Mouse (Mus musculus) limb, embryonic 10.5 days (tissue): ENCODE results near the gene Esyt3. TPM values are rescaled to one million over a fixed set of nuclear protein-coding genes. Genes with fewer than 3 reads are reported as not detected.

Experiments used
- DNase-seq: peaks from one replicate; pipeline ENCODE4 v3.0.0-alpha.2; 2017; ENCODE audit warnings: low spot score
- H3K27ac ChIP-seq: fragments of 300-500 bp; sonication (generic); 2 replicates; pipeline ENCODE4 v1.5.1; 2016; ENCODE audit warnings: mild to moderate bottlenecking
- H3K27me3 ChIP-seq: fragments of 300-500 bp; sonication (generic); 2 replicates; pipeline ENCODE4 v1.6.1; 2016; ENCODE audit warnings: low read depth, mild to moderate bottlenecking; ENCODE audit not compliant: poor library complexity, severe bottlenecking
- H3K36me3 ChIP-seq: fragments of 300-500 bp; sonication (generic); 2 replicates; pipeline ENCODE4 v1.6.1; 2016; ENCODE audit warnings: mild to moderate bottlenecking, moderate library complexity
- H3K4me1 ChIP-seq: fragments of 300-500 bp; sonication (generic); 2 replicates; pipeline ENCODE4 v1.6.1; 2016
- H3K4me3 ChIP-seq: fragments of 300-500 bp; sonication (generic); 2 replicates; pipeline ENCODE4 v1.5.1; 2016; ENCODE audit warnings: mild to moderate bottlenecking, moderate library complexity
- H3K9me3 ChIP-seq: fragments of 300-500 bp; sonication (generic); replicated peaks from 2 replicates; pipeline ENCODE4 v1.6.1; 2016; ENCODE audit warnings: mild to moderate bottlenecking
- WGBS: fragments of 180-500 bp; shearing (Covaris S2); methylation state at CpG from one replicate; pipeline ENCODE4 v1.1.7; 2016; 5-methylcytosine and 5-hydroxymethylcytosine counted together
- polyA plus RNA-seq: library from polyadenylated mRNA; unstranded; fragments of >200 nt; fragmentation: Nextera tagmentation; extraction: Ambion mirVana; gene quantifications from 2 replicates; pipeline ENCODE4 v1.2.1, GENCODE M21; 2016

Esyt3 gene
- polyA plus RNA-seq = 0.33 and 0.36 TPM in 2 replicates

DNA sequence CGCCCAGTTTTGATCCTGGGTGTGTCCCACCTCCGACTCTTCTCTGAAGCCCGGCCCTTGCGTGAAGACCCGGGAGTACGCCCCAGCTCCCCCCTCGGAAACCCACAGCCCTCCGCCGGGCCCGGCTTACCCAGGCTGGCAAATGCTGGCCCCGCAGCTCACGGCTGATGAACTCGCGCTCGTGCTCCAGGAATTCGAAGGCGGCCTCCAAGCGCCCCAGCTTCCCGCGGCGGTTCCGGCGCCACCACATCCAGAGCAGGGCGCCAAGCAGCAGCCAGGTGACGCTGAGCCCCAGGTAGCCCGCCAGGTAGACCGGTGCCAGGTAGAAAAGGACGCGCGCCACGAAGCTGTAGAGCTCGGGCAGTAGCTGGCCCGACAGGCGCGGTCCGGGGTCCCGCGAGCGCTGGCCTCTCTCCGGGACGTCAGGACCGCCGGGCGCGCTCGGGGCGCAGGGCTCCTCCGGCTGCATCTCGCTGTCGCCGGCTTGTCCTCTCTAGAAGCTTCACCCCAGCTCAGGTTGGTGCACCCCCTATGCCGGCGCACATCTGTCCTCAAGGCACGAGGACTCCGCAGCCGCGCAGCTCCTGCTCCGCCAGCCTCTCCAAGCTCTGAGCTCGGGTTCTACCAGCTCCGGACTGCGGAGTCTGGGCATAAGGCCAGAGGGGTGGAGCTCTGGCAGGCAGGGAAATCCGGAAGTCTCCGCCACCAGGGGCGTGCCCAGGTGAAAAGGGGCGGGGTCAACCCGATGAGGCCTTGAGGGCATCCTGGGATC, at the start of gene Esyt3:
Gene Esyt3, minus strand, starts transcription at position 637 of the 772 bp plus-strand sequence.
- peaks cover 19% of the 10 kb centered on the region for H3K4me1 ChIP-seq
- H3K27ac ChIP-seq = peak within 1 kb of the TSS; percentile 48; the same call in 1 of the 2 replicates
- H3K27me3 ChIP-seq = peaks cover 64% of the 10 kb centered on the region
- no peaks in the 10 kb centered on the region for H3K9me3 ChIP-seq
- H3K36me3 ChIP-seq = no peaks in the 10 kb centered on the region
- under 1% methylated on average over 66 of the region's 66 CpGs for WGBS
- DNase-seq = peak; percentile 63
- peak within 1 kb of the TSS; percentile 57 for H3K4me3 ChIP-seq

DNA sequence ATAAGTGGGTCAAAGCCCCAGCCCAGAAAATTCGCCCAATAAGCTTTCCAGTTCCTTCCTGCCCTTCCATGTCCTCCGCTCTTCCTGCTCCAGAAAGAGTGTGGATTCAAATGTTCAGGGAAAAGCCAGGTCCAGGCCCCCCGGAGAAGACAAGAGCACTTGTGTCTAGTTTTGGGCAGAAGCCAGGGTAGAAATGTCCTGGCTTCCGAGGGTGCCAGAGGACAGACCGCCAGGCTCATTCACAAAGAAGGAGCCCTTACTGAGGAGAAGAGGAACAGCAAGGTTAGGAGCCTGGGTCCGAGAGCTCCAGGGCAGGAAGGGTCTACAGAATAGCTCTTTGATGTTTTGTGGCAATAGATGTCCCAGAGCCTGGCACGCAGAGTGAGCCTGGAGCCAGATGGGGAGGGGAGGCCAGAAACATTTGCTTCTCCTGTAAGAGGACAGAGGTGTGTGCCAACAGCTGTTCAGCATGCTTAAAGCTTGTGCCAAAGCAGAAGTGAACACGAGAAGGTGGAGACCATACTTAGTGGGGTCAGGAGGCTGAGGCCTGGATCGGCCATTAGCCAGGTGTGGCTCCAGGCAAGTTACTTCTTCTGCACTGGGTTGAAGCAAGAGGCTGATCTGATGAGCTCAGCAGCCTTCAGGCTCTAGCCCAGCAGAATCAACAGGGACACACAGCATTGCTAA, 43.1 kb upstream of the Esyt3 start:
- Histone ChIP-seq H3K4me1 (no peaks in the 10 kb centered on the region), H3K27me3 (no peaks in the 10 kb centered on the region), H3K4me3 (no peak overlapping the region), H3K9me3 (no peaks in the 10 kb centered on the region), H3K27ac (no peak overlapping the region), H3K36me3 (no peaks in the 10 kb centered on the region)
- 80% methylated on average over 9 of the region's 9 CpGs for WGBS
- no peak for DNase-seq

- no peak overlapping the region for H3K27ac ChIP-seq
- H3K27me3 ChIP-seq = no peaks in the 10 kb centered on the region
- DNase-seq = no peak
- 80% methylated on average over 6 of the region's 6 CpGs for WGBS
- no peaks in the 10 kb centered on the region for H3K36me3 ChIP-seq
- no peak overlapping the region for H3K4me3 ChIP-seq
- no peaks in the 10 kb centered on the region for H3K9me3 ChIP-seq
- H3K4me1 ChIP-seq = no peaks in the 10 kb centered on the region
Observed at GRCm38 (mm10) chr9:99400781-99401180, 42.4 kb upstream of the Esyt3 start.

DNA sequence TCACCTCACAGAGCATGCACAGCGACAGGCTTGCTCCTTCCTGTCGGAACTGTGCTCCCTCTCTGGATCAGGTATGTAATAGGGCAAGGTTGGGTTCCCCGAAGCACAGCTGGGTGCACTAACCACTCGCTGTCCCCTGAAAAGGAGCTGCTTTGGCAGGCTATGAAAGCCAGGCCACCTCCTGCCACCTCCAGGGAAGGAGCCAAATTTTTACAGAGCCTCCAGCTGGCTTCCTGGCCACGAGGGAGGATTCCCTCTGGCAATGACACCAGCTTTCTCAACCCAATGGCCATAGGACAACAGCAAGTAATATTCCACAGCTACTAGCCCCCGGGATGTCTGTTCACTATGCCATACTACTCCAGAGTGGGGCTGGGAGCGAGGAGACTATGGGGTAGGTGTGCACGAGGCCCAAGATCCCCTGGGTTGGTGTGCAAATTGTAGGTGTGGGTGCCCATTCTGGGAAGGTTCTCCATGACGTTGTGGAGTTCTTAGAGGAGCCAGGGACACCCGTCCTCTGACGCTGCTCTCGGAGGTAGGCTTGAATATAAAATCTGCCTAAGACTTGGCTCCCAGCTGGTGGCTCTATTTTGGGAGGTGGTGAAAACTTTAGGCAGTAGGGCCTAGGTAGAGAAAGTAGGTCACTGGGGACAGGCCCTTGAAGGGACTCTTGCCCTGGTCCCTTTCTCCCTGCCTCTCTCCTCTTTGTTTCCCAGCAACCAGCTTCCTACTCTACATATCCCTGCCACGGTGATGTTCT, 38.9 kb upstream of the Esyt3 start:
- peaks cover 10% of the 10 kb centered on the region for H3K36me3 ChIP-seq
- no peaks in the 10 kb centered on the region for H3K27me3 ChIP-seq
- no peak overlapping the region for H3K4me3 ChIP-seq
- WGBS = 87% methylated on average over 13 of the region's 13 CpGs
- H3K27ac ChIP-seq = no peak overlapping the region
- DNase-seq = no peak
- H3K9me3 ChIP-seq = no peaks in the 10 kb centered on the region
- H3K4me1 ChIP-seq = peaks cover 7% of the 10 kb centered on the region

GRCm38 (mm10) chr9:99394366-99394765, 36.0 kb upstream of the Esyt3 start:
- Histone ChIP-seq H3K27me3 (no peaks in the 10 kb centered on the region), H3K27ac (no peak overlapping the region), H3K4me1 (peaks cover 12% of the 10 kb centered on the region), H3K4me3 (no peak overlapping the region), H3K36me3 (peaks cover 16% of the 10 kb centered on the region), H3K9me3 (no peaks in the 10 kb centered on the region)
- no peak for DNase-seq
- 93% methylated on average over 11 of the region's 11 CpGs for WGBS

DNA sequence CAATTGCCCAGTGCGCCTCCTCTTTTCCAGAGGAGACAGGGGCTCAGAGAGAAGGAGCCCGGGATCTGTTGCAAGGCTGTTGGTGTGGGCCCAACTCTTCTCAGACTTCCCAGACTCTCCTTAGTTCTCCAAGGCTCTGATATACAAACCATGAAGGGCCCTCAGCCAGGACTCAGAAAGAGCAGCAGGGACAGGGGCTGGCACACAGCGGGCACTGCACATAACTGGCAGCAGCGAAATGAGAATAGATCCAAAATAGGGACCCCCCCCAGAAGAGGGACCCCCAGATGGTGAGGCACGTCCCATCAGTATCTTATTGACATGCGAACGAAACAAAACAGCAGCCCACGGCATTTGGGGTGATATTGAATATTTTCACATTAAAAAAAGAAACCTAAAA, 34.8 kb upstream of the Esyt3 start:
- peaks cover 15% of the 10 kb centered on the region for H3K4me1 ChIP-seq
- no peaks in the 10 kb centered on the region for H3K27me3 ChIP-seq
- no peak overlapping the region for H3K4me3 ChIP-seq
- no peaks in the 10 kb centered on the region for H3K9me3 ChIP-seq
- H3K27ac ChIP-seq = no peak overlapping the region
- peaks cover 16% of the 10 kb centered on the region for H3K36me3 ChIP-seq
- no peak for DNase-seq
- 96% methylated on average over 8 of the region's 8 CpGs for WGBS

DNA sequence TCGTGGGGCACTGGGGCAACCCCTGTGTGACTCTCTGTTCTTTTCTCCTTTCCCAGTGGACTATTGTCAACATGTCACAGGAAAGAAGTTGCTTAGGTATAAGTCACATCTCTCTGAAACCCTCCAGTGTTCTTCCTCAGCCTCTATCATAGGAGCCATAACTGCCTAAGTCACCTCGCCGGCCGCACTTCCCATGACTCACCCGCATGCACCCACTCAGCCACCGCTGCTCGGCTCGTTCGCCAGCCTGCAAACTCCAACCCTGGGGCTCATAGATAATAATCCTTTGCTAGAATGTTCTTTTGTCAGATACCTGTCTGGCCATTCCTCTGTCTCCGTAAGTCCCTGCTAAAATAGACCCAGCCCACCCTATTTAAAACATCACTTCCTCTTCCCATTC, 33.2 kb upstream of the Esyt3 start:
- Histone ChIP-seq H3K27ac (no peak overlapping the region), H3K4me3 (no peak overlapping the region), H3K9me3 (no peaks in the 10 kb centered on the region), H3K4me1 (peaks cover 15% of the 10 kb centered on the region), H3K27me3 (no peaks in the 10 kb centered on the region), H3K36me3 (peaks cover 16% of the 10 kb centered on the region)
- DNase-seq = no peak
- 95% methylated on average over 10 of the region's 10 CpGs for WGBS

- DNase-seq = no peak
- 67% methylated on average over 2 of the region's 2 CpGs for WGBS
- Histone ChIP-seq H3K36me3 (peaks cover 16% of the 10 kb centered on the region), H3K27me3 (no peaks in the 10 kb centered on the region), H3K4me3 (no peak overlapping the region), H3K27ac (no peak overlapping the region), H3K4me1 (peaks cover 15% of the 10 kb centered on the region), H3K9me3 (no peaks in the 10 kb centered on the region)
Observed at GRCm38 (mm10) chr9:99390716-99391115, 32.4 kb upstream of the Esyt3 start.

- Histone ChIP-seq H3K27ac (no peak overlapping the region), H3K36me3 (peaks cover 16% of the 10 kb centered on the region), H3K4me1 (peaks cover 15% of the 10 kb centered on the region), H3K4me3 (no peak overlapping the region), H3K27me3 (no peaks in the 10 kb centered on the region), H3K9me3 (no peaks in the 10 kb centered on the region)
- WGBS = 80% methylated on average over 5 of the region's 5 CpGs
- no peak for DNase-seq
Observed at GRCm38 (mm10) chr9:99390201-99390600, 31.8 kb upstream of the Esyt3 start.

- H3K4me3 ChIP-seq = no peak overlapping the region
- 77% methylated on average over 8 of the region's 8 CpGs for WGBS
- no peak overlapping the region for H3K27ac ChIP-seq
- no peaks in the 10 kb centered on the region for H3K27me3 ChIP-seq
- no peak for DNase-seq
- H3K36me3 ChIP-seq = peaks cover 16% of the 10 kb centered on the region
- H3K4me1 ChIP-seq = peaks cover 11% of the 10 kb centered on the region
- no peaks in the 10 kb centered on the region for H3K9me3 ChIP-seq
Observed at GRCm38 (mm10) chr9:99389506-99389905, 31.1 kb upstream of the Esyt3 start.

GRCm38 (mm10) chr9:99388856-99389255, 30.5 kb upstream of the Esyt3 start:
- DNase-seq = no peak
- no peak overlapping the region for H3K27ac ChIP-seq
- no peak overlapping the region for H3K4me3 ChIP-seq
- H3K27me3 ChIP-seq = no peaks in the 10 kb centered on the region
- peaks cover 8% of the 10 kb centered on the region; the same call in 1 of the 2 replicates for H3K4me1 ChIP-seq
- H3K36me3 ChIP-seq = peaks cover 16% of the 10 kb centered on the region
- no peaks in the 10 kb centered on the region for H3K9me3 ChIP-seq
- 88% methylated on average over 9 of the region's 9 CpGs for WGBS

- peaks cover 8% of the 10 kb centered on the region; the same call in 1 of the 2 replicates for H3K4me1 ChIP-seq
- WGBS = 81% methylated on average over 5 of the region's 5 CpGs
- no peaks in the 10 kb centered on the region for H3K9me3 ChIP-seq
- no peak for DNase-seq
- H3K27me3 ChIP-seq = no peaks in the 10 kb centered on the region
- H3K36me3 ChIP-seq = peaks cover 15% of the 10 kb centered on the region
- no peak overlapping the region for H3K4me3 ChIP-seq
- H3K27ac ChIP-seq = no peak overlapping the region
Observed at GRCm38 (mm10) chr9:99388078-99388477, 29.7 kb upstream of the Esyt3 start.

DNA sequence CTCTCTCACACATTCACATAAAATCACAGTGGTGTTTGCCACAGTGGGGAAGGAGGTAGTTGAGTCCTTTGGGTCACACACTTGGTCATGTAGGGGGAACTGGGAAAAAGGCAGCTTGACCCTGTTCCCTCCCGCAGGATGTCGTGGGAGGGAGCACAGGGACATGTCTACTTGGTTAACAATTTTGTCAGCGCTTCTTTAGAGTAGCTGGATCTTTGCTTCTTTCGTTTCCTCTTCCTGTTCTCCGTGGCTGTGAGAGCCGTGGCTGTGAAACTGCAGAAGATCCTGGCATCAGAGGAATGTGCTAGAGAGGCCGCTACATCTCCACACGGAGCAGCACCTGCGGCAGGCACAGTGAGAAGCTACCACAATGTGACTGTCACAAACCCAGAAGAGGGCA, 24.2 kb upstream of the Esyt3 start:
- no peaks in the 10 kb centered on the region for H3K36me3 ChIP-seq
- no peaks in the 10 kb centered on the region for H3K9me3 ChIP-seq
- peaks cover 4% of the 10 kb centered on the region; the same call in 1 of the 2 replicates for H3K27me3 ChIP-seq
- H3K4me3 ChIP-seq = no peak overlapping the region
- no peak overlapping the region for H3K27ac ChIP-seq
- WGBS = 83% methylated on average over 9 of the region's 9 CpGs
- no peak for DNase-seq
- no peaks in the 10 kb centered on the region for H3K4me1 ChIP-seq
